Mouse (Mus musculus) intestine, postnatal 0 days (tissue): ENCODE measurements around the gene Astl. TPM values are rescaled to one million over a fixed set of nuclear protein-coding genes. Genes with fewer than 3 reads are reported as not detected.
A peak's percentile ranks its signal among the peaks of the same experiment; 100 is the strongest.

Experiments
- ATAC-seq: fragments of 200-750 bp; cut with Nextera tagmentation; 2 replicates; pipeline ENCODE4 v1.8.0; 2017; ENCODE audit warnings: mild to moderate bottlenecking, moderate TSS enrichment, moderate library complexity
- H3K27ac ChIP-seq: fragments of 300-500 bp; sonication (generic); 2 replicates; pipeline ENCODE4 v1.5.1; 2014; ENCODE audit warnings: mild to moderate bottlenecking, low read depth, low read length, moderate library complexity
- H3K27me3 ChIP-seq: fragments of 300-500 bp; sonication (generic); replicated peaks from 2 replicates; pipeline ENCODE4 v1.6.1; 2014; ENCODE audit warnings: low read length, mixed read lengths; ENCODE audit not compliant: control insufficient read depth, insufficient read depth
- H3K36me3 ChIP-seq: fragments of 300-500 bp; sonication (generic); 2 replicates; pipeline ENCODE4 v1.6.1; 2014; ENCODE audit warnings: mild to moderate bottlenecking, moderate library complexity; ENCODE audit not compliant: control insufficient read depth, insufficient read depth
- H3K4me1 ChIP-seq: fragments of 300-500 bp; sonication (generic); replicated peaks from 2 replicates; pipeline ENCODE4 v1.6.1; 2014; ENCODE audit warnings: antibody characterized with exemption, low read length, mixed read lengths; ENCODE audit not compliant: control insufficient read depth, insufficient read depth
- H3K4me2 ChIP-seq: fragments of 300-500 bp; sonication (generic); replicated peaks from 2 replicates; pipeline ENCODE4 v1.6.1; 2014; ENCODE audit warnings: low read depth, mild to moderate bottlenecking, moderate library complexity
- H3K4me3 ChIP-seq: fragments of 300-500 bp; sonication (generic); 2 replicates; pipeline ENCODE4 v1.5.1; 2014; ENCODE audit warnings: low read depth, low read length
- H3K9ac ChIP-seq: fragments of 300-500 bp; sonication (generic); 2 replicates; pipeline ENCODE4 v1.6.1; 2014; ENCODE audit warnings: mild to moderate bottlenecking, low read depth, low read length
- H3K9me3 ChIP-seq: fragments of 300-500 bp; sonication (generic); 2 replicates; pipeline ENCODE4 v1.6.1; 2016; ENCODE audit warnings: mixed run types; ENCODE audit not compliant: control insufficient read depth
- CTCF ChIP-seq: sonication (generic); IDR thresholded peaks from 2 replicates; pipeline ENCODE4 v1.5.1; 2016; ENCODE audit warnings: low read depth, mild to moderate bottlenecking, control low read depth, antibody characterized with exemption, moderate library complexity
- WGBS: fragments of 180-500 bp; shearing (Covaris S2); extraction: QIAGEN DNeasy Blood & Tissue Kit; methylation state at CpG from one replicate; pipeline ENCODE4 v1.1.7; 2014; 5-methylcytosine and 5-hydroxymethylcytosine counted together
- polyA plus RNA-seq: library from polyadenylated mRNA; unstranded; fragments of >200 nt; fragmentation: Nextera tagmentation; extraction: Ambion mirVana; gene quantifications from 2 replicates; pipeline ENCODE4 v1.2.1, GENCODE M21; 2015

Astl gene
- polyA plus RNA-seq, 1 experiment from 2014 or later = not detected

- H3K36me3 ChIP-seq = peaks cover 13% of the 10 kb centered on the region; the same call in 1 of the 2 replicates
- no peaks in the 10 kb centered on the region for H3K9me3 ChIP-seq
- H3K4me1 ChIP-seq = no peaks in the 10 kb centered on the region
- H3K4me2 ChIP-seq = no peak overlapping the region
- no peak overlapping the region for H3K4me3 ChIP-seq
- ATAC-seq = no peak
- TF ChIP-seq CTCF = no peak
- H3K27me3 ChIP-seq = no peaks in the 10 kb centered on the region
- no peak overlapping the region for H3K9ac ChIP-seq
- WGBS = 88% methylated on average over 3 of the region's 3 CpGs
- no peak overlapping the region for H3K27ac ChIP-seq
Observed at GRCm38 (mm10) chr2:127304609-127305210, 33.7 kb upstream of the Astl start.

- no peak overlapping the region for H3K9ac ChIP-seq
- 0 out of 2 replicates have a peak, but pooled peaks cover under 1% of the 10 kb centered on the region for H3K36me3 ChIP-seq
- H3K9me3 ChIP-seq = no peaks in the 10 kb centered on the region
- H3K4me3 ChIP-seq = no peak overlapping the region
- no peak overlapping the region for H3K27ac ChIP-seq
- peak; percentile 53 for TF ChIP-seq CTCF
- ATAC-seq = no peak
- no peaks in the 10 kb centered on the region for H3K4me1 ChIP-seq
- no peaks in the 10 kb centered on the region for H3K27me3 ChIP-seq
- no peak overlapping the region for H3K4me2 ChIP-seq
Observed at GRCm38 (mm10) chr2:127306123-127306522, 32.3 kb upstream of the Astl start.

GRCm38 (mm10) chr2:127307179-127307578 lies 31.3 kb upstream of the Astl start:
- 34% methylated on average over 3 of the region's 3 CpGs for WGBS

GRCm38 (mm10) chr2:127308660-127309059 lies 29.8 kb upstream of the Astl start:
- ATAC-seq = no peak
- Histone ChIP-seq H3K36me3 (no peaks in the 10 kb centered on the region), H3K27me3 (no peaks in the 10 kb centered on the region), H3K27ac (no peak overlapping the region), H3K4me2 (no peak overlapping the region), H3K9me3 (no peaks in the 10 kb centered on the region), H3K4me3 (no peak overlapping the region), H3K9ac (no peak overlapping the region), H3K4me1 (no peaks in the 10 kb centered on the region)
- peak; percentile 63 for TF ChIP-seq CTCF
- WGBS = 89% methylated on average over 2 of the region's 2 CpGs

More at GRCm38 (mm10) chr2:127307179-127307578, 31.3 kb upstream of the Astl start:
- Histone ChIP-seq H3K27ac (no peak overlapping the region), H3K4me2 (no peak overlapping the region), H3K9me3 (no peaks in the 10 kb centered on the region), H3K27me3 (no peaks in the 10 kb centered on the region), H3K4me3 (no peak overlapping the region), H3K36me3 (no peaks in the 10 kb centered on the region), H3K9ac (no peak overlapping the region), H3K4me1 (no peaks in the 10 kb centered on the region)
- no peak for ATAC-seq
- no peak for TF ChIP-seq CTCF

GRCm38 (mm10) chr2:127310246-127310645 lies 28.2 kb upstream of the Astl start:
- H3K9me3 ChIP-seq = no peaks in the 10 kb centered on the region
- no peaks in the 10 kb centered on the region for H3K4me1 ChIP-seq
- no peak for TF ChIP-seq CTCF
- H3K27ac ChIP-seq = no peak overlapping the region
- no peak overlapping the region for H3K4me3 ChIP-seq
- 26% methylated on average over 2 of the region's 2 CpGs for WGBS
- no peaks in the 10 kb centered on the region for H3K36me3 ChIP-seq
- no peak overlapping the region for H3K4me2 ChIP-seq
- no peaks in the 10 kb centered on the region for H3K27me3 ChIP-seq
- no peak overlapping the region for H3K9ac ChIP-seq
- no peak for ATAC-seq

GRCm38 (mm10) chr2:127310685-127311084 lies 27.8 kb upstream of the Astl start:
- H3K27me3 ChIP-seq = no peaks in the 10 kb centered on the region
- no peak overlapping the region for H3K4me3 ChIP-seq
- H3K9ac ChIP-seq = no peak overlapping the region
- no peak overlapping the region for H3K4me2 ChIP-seq
- no peak for ATAC-seq
- WGBS = 88% methylated on average over 7 of the region's 7 CpGs
- TF ChIP-seq CTCF = no peak
- no peaks in the 10 kb centered on the region for H3K36me3 ChIP-seq
- H3K27ac ChIP-seq = no peak overlapping the region
- H3K4me1 ChIP-seq = no peaks in the 10 kb centered on the region
- no peaks in the 10 kb centered on the region for H3K9me3 ChIP-seq
